Mouse (Mus musculus) kidney, postnatal 14 days (tissue): ENCODE data around the gene Aldh3b1.

ENCODE experiments used
- DNase-seq: peaks from one replicate; pipeline ENCODE4 v3.0.0; 2022; ENCODE audit warnings: mixed read lengths

The Aldh3b1 gene

DNA sequence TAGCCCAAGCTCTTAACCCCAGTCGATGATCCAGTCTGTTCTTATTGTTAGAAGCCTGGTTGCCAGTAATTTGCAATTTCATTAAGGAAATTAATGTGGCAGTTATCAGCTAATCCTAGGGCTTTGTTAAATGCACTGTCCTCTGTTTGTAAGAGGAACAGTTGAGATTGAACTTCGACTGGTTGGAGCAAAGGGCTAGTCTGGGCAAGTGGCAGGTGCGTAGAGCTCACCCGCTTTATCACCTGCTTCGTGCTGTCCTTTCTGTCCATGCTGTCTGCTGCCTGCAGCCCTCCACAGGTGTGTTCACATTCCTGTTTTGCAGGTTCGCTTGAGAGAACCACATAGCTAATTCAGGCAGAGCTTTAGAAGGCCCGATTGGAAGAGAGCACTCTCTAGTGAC is 54.6 kb downstream of the Aldh3b1 start:
- DNase-seq = no peak

DNA sequence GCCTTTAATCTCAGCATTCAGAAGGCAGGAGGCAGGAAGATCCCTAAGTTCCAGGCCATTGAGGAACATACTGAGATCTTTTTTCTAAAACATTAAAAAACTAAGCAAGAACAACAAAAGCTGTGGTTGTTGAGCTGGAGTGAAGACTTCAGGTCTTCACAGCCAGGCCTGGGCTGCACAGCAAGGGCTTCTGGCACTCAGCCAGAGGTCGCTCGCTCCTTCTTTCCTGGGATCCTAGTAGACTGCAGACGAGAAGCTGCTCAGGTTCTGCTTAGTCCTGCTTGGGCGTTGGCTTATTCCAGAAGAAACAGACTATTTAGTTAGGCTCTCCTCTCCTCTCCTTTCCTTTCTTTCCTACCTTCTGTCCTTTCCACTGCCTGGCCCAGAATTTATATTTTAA is 57.2 kb downstream of the Aldh3b1 start:
- DNase-seq = peak; percentile 72

DNA sequence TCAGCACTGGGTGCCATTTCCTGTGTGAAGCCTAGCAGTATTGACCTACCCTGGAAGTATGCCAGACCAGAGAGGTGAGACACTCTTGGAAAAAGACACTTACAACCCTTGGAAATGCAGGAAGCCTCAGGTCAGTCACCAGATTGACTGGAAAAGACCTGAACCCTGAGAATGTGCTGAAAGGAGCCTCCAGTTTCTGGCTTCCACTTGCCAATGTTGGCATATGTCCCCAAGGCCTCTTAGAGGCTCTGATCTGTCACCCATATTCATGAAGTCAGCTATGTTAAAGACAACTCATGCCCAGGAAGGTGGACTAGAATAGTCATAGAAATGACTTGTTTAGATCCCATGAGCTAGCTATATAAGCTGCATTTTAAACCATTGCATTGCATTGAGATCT is 58.1 kb downstream of the Aldh3b1 start:
- DNase-seq = no peak

DNA sequence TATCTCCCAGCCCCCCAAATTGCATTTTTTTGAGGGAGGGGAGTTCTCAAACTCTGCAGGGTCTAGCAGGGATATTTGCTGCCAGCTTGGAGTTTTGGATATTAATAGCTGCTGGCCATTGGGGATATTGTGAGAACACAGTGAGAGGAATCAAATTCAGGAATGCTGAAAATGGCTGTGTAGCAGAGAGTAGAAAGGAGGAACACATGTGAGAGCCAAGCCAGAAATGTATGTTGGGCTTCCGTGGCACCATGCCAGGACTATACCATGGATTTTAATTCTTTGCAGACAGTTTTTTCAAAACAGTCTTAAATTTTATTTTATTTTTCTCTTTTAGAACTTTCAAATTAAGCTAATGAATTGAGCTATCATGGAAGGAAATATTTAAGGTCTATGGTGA is 61.3 kb downstream of the Aldh3b1 start:
- no peak for DNase-seq

DNA sequence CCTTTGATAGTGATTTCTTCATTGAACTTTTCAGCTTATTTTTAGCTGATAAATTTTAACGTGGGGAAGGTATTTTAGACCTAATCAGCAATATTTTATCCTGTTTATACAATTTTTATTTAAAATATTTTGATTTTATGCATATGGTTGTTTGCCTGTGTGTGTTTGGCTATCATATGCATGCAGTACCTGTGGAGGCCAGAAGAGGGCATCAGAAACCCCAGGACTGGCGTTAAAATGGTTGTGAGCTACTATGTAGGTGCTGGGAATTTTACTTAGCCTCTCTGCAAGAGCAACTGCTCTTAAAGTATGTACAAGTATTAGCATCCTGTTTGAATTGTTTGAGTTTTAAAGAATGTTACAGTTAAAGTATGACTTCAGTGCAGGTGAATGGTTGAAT is 64.6 kb downstream of the Aldh3b1 start:
- DNase-seq = no peak
